Comparison of ENCODE assay signal across 28 mouse cellular contexts in the genomic region with DNA sequence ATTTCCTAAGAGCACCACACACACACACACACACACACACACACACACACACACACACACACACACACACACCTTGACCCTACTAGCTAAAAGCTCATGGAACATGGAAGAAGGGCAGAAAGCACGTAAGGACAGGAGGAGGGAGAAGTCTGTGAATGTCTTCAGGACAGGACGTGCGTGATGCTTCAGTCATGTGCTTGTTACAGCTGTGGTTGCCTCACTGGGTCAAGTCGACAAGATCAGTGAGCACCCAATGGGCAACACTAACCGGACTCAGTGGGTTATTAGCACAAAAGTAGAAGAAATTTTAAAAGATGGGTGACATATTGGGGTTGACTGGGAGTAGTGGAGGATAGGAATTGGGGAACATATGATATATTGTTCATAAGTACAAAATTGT. TPM values are rescaled to one million over a fixed set of nuclear protein-coding genes. Genes with fewer than 3 reads are reported as not detected.
DNase-seq lines count a peak whose midpoint lies in the region; ATAC-seq and TF ChIP-seq lines count a peak whose summit lies in the region.
"Had no signal": no experiment of that assay in that cellular context is flagged by ENCODE, and none has a peak within 500 bp of the region (broad histone marks: within the 10 kb centered on the region; RNA-seq: fewer than 3 reads in every experiment).

No protein-coding gene starts in this region.

- dilution Hi-C loops in CH12.LX (cut with MboI; ENCODE audit: extremely low pct_ligation_motif_present, extremely low pct_unique_long_range_greater_than_20kb, low sequenced_read_pairs), result no loop called here

- in situ Hi-C loops in CH12.LX (cut with MboI; ENCODE audit: low pct_ligation_motif_present, low pct_unique_long_range_greater_than_20kb, low sequenced_read_pairs), result loop anchor here (10.0 kb wide), 1 partner anchor 85 kb away; no protein-coding TSS in a partner anchor

- H3K9me3 ChIP-seq in CH12.LX (replicated peaks; ENCODE audit: low read length), result no peaks in the 10 kb centered on the region
- H3K9me3 ChIP-seq: forebrain, embryonic 10.5 days; forebrain, embryonic 13.5 days; G1E; heart, embryonic 12.5 days; heart, embryonic 15.5 days had no signal

- peak overlapping the region; percentile 46; the same call in 1 of the 2 replicates for H3K27ac ChIP-seq in gastrocnemius, adult 2 months
- no peak overlapping the region for H3K27ac ChIP-seq in CH12.LX (ENCODE audit: insufficient read depth, low read depth)
- H3K27ac ChIP-seq: forebrain, embryonic 10.5 days; forebrain, embryonic 13.5 days; heart, embryonic 15.5 days; hindbrain, embryonic 14.5 days; hindbrain, postnatal 0 days had no signal

- H3K4me1 ChIP-seq in CH12.LX (ENCODE audit: control insufficient read depth in 1 of 2, insufficient read depth in 2 of 2), result peaks cover 6 to 95% of the 10 kb centered on the region in 2 experiments

- H3K4me2 ChIP-seq in CH12.LX (ENCODE audit: insufficient read depth, low read depth, poor library complexity, severe bottlenecking), result no peak overlapping the region
- H3K4me2 ChIP-seq: forebrain, embryonic 13.5 days; heart, embryonic 12.5 days; heart, embryonic 15.5 days; hindbrain, embryonic 14.5 days had no signal

- intact Hi-C loops in gastrocnemius, adult 2 months (cut with DNase I), result no loop called here

- TF ChIP-seq EP300 in CH12.LX (IDR thresholded peaks at IDR 0.05; ENCODE audit: low read length), result no peak

- peaks cover 0 to 19% of the 10 kb centered on the region in 2 experiments for H3K36me3 ChIP-seq in CH12.LX (replicated peaks in 1 of 2; ENCODE audit: control insufficient read depth in 1 of 2, insufficient read depth in 1 of 2, low read length in 1 of 2)
- H3K36me3 ChIP-seq: G1E; heart, embryonic 15.5 days had no signal

- H3K4me3 ChIP-seq in gastrocnemius, adult 2 months, result no peak overlapping the region
- H3K4me3 ChIP-seq in CH12.LX (replicated peaks in 1 of 3; ENCODE audit: low read depth in 2 of 3, low read length in 2 of 3, poor library complexity in 1 of 3), result no peak overlapping the region
- H3K4me3 ChIP-seq: forebrain, embryonic 10.5 days; forebrain, embryonic 13.5 days; heart, embryonic 12.5 days; heart, embryonic 15.5 days had no signal

- no peak for DNase-seq in gastrocnemius, adult 2 months
- DNase-seq in gastrocnemius, adult 18-20 months (ENCODE audit: low spot score), result no peak
- DNase-seq in CH12.LX (ENCODE audit: extremely low read depth), result no peak
- no peak for DNase-seq in frontal cortex, postnatal 25 days (ENCODE audit: low spot score in 2 of 2)
- DNase-seq: adrenal gland, adult 2 months; adrenal gland, postnatal 14 days; B cell, adult 2 months; cerebellum, adult 11-12 months; cerebellum, adult 8-10 months; cerebellum, postnatal 14 days; gastrocnemius, postnatal 10 days; gastrocnemius, postnatal 36 days; heart, adult 18-20 months; heart, postnatal 14 days; heart, postnatal 4 days; kidney, adult 2 months had no signal

- no peak for TF ChIP-seq RAD21 in CH12.LX (IDR thresholded peaks at IDR 0.05; ENCODE audit: low read depth, low read length)

- ATAC-seq in granulocyte monocyte progenitor cell, adult 5-6 weeks (replicated peaks; ENCODE audit: poor library complexity, severe bottlenecking), result peak; percentile 39; the same call in 1 of the 2 replicates
- ATAC-seq in inflammation-experienced regulatory T-cells, adult 6 months, result no peak
- ATAC-seq: forebrain, embryonic 13.5 days; forebrain, embryonic 16.5 days; hindbrain, postnatal 0 days; intestine, postnatal 0 days; Patski had no signal

- peaks cover 90% of the 10 kb centered on the region for H3K79me2 ChIP-seq in CH12.LX (replicated peaks; ENCODE audit: control insufficient read depth, extremely low read depth, insufficient read depth, poor library complexity, severe bottlenecking)

- no peaks in the 10 kb centered on the region for H3K27me3 ChIP-seq in CH12.LX (replicated peaks)
- H3K27me3 ChIP-seq: forebrain, embryonic 13.5 days; heart, embryonic 12.5 days; heart, embryonic 15.5 days; Patski had no signal

- TF ChIP-seq POLR2A in CH12.LX (IDR thresholded peaks at IDR 0.05; ENCODE audit: low read depth, low read length), result no peak

- TF ChIP-seq CTCF in gastrocnemius, adult 2 months (IDR thresholded peaks at IDR 0.05), result no peak
- TF ChIP-seq CTCF in CH12.LX (conservative IDR thresholded peaks at IDR 0.05 in 1 of 2, IDR thresholded peaks at IDR 0.05 in 1 of 2; ENCODE audit: low read depth in 2 of 2, low read length in 2 of 2), result no peak

- H3K9ac ChIP-seq in CH12.LX (ENCODE audit: insufficient read depth, low read depth), result no peak overlapping the region
- H3K9ac ChIP-seq: forebrain, embryonic 13.5 days; heart, embryonic 12.5 days; heart, embryonic 15.5 days; hindbrain, embryonic 14.5 days had no signal

TF ChIP-seq in CH12.LX, 34 proteins besides CTCF, POLR2A, EP300 and RAD21:
- TF ChIP-seq GABPA (IDR thresholded peaks at IDR 0.05; ENCODE audit: insufficient replicate concordance, low read depth, low read length) (no peak), RCOR1 (conservative IDR thresholded peaks at IDR 0.05; ENCODE audit: low read depth, low read length) (no peak), BHLHE40 (IDR thresholded peaks at IDR 0.05; ENCODE audit: low read depth, low read length) (peak; percentile 77), ETS1 (conservative IDR thresholded peaks at IDR 0.05; ENCODE audit: low read depth, low read length) (peak; percentile 41; the same call in 1 of the 2 replicates)
TF ChIP-seq in CH12.LX: peak in this region for 2.

RNA-seq across cellular contexts. Expression of a gene that starts 17.6 kb away (rescaled TPM):
- total RNA-seq in gastrocnemius, adult 2 months (2021), result 10 to 100 TPM; 14.4 to 19.6 TPM
- total RNA-seq in gastrocnemius, adult 18-20 months (2021), result 10 to 100 TPM; 14.2 to 17.1 TPM
- total RNA-seq in CH12.LX (2012; rRNA removed), result 97.9 and 99.1 TPM in 2 replicates
- 215 and 227 TPM in 2 replicates for total RNA-seq in CH12.LX (2014; rRNA removed)
- 84.7 and 97.4 TPM in 2 replicates for polyA plus RNA-seq in CH12.LX (2012; ENCODE audit: insufficient read length, low read depth)
- total RNA-seq in granulocyte monocyte progenitor cell, adult 5-6 weeks (2014; fragmentation: Nextera tagmentation), result 41.6 and 47.5 TPM in 2 replicates
- total RNA-seq in granulocyte monocyte progenitor cell, adult 5-6 weeks (2017), result 48.0 and 48.6 TPM in 2 replicates
- 100 to 1,000 TPM; 243 to 360 (median 322) TPM for polyA plus RNA-seq in inflammation-experienced regulatory T-cells, adult 6 months (2017; shearing (Covaris generic))
